Mouse (Mus musculus) R1 (cell line): ENCODE measurements around the gene Nucks1.
A peak's percentile ranks its signal among the peaks of the same experiment; 100 is the strongest.
"Not testable (repeated sequence)": the region's sequence is repeated elsewhere in the genome, so short reads cannot be mapped to it uniquely, and the experiment has no call there.

Experiments
- DNase-seq: peaks from one replicate; pipeline ENCODE4 v3.0.0-alpha.2; 2018; ENCODE audit warnings: low read depth, low spot score

Gene Nucks1

DNA sequence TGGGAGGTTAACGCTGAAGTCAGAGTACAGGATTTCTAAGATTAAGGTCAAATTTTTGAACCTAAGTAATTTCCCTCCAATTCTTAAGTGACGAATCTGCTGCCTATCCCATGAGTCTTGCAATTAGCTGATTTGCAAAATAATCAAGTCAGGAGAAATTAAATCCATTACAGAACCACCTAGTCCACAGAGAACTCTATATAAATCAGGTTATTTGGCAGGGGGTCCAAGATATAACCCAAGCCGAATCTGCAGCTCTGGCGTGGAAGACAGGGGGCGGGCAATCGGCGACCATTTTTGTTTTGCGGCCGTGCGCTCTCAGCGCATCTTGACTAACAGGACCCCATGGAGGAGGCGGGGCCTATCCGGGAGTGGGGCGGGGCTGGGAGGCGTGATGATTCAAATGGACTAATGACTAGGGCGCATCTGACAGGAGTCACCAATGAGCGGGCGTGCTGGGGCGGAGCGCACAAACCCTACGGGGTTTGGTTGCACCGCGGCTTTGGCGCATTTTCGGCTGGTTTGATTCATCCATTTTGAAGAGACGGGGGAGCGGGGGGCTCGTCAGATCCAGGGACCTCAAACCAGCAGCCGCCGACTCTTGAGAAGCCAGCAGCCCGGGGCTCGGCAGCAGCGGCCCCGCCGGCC lies at the start of gene Nucks1:
Nucks1 (plus strand) TSS at position 534 of the 648 bp plus-strand sequence.
- DNase-seq, result peak; percentile 99

DNA sequence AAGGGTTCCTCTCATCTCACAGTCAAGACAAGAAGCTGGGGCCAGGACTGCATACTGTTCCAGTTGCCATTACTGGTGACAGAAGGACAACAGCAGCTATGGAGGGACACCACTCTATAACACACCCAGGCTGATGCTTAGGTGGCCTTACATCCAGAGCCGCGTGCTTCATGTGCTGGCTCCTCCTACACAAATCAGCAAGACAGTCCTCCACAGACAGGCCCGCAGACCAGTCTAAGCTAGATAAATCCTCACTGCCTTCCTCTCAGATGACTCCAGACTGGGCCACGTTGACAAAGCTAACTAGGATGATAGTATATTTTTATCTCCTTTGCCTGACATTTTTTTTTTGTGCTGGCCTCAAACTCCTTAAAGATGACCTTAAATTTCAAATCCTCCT lies 48.5 kb upstream of the Nucks1 start:
- DNase-seq, result no peak

DNA sequence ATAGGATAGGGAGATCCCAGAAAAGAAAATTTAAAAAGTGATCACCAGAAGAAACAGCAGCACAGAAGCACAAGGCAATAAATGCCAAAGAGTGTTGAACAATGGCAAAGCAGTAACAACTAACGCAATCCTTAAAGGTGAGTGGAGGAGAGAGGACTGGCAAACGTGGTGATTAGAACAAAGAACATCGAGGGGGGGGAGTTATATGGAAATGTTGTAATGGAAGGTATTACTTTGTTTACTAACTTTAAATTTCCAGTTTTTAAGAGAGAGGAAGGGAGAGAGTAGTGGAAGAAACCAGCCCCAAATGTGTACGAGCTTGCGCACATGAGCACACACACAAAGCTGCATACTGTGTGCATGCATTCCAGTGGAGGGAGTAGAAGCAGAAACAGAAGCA lies 44.7 kb upstream of the Nucks1 start:
- DNase-seq, result no peak

DNA sequence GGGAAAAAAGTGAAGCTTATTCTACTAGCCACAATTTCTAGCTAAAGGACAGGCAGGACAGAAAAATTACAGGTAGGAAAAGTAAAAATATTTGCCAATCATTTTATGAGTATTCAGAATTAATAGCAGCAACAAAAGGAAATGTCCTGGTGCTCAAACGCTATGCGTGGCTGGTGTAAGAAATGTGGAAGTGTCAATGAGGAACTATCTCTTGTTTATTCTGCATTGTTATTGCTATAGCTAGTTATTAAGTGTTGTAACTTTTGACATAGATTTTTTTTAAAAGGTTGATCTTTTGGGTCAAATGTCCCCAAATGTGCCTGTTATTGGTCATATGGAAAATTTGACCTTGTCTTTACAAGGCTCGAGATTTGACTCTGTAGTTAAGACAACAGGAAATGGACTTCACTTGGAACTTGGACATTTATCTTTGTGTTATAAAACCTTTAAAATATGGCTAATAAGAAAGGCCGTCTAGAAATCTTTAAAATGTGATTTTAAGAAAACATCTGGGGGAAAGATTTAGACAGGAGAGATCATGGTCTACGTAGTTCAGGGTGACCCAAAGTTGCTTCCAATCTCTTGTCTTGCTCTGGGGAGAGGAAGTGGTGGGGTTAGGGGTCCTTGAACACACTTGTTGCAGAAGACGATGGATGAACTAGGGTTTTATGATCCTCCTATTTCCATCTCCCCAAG lies 43.9 kb upstream of the Nucks1 start:
- DNase-seq, result no peak

DNA sequence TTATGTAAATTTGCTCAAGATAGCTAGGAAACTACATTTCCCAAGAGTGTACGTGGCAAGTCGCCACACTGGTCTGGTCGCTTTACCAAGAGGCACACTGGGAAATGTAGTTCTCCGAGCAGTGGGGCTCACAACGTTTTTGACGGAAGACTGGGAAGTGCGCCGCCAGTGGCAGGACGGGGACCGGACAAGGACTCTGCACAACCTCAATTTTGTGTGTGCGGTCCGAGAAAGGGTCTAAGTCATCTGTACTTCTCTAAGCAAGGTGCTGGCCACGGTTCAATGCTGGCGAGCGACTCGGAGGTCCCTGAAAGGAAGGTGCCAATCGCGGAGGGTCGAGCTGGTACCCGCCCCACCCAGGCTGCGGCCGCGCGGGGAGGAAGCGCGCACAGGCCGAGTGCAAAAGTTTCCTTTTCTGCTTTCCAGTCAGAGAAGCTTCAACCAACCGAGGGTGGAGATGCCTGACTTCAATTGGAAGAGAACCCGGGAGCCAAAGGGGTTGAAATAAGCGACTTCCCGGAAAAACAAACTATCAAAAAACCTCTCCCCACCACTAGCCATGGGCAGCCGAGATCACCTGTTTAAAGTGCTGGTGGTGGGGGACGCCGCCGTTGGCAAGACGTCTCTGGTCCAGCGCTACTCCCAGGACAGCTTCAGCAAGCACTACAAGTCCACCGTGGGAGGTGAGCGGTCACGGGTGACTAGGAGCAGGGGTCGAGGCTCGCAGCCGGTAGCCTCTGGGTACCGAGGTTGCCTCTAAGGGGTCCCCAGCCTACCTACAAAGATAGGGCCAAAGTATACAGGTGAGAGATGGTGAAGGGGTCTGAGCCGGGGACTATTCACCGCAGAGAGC lies 43.0 kb upstream of the Nucks1 start, which contains the start of gene Rab29:
Rab29 (plus strand) TSS at position 132 of the 853 bp plus-strand sequence.
- peak; percentile 97 for DNase-seq

DNA sequence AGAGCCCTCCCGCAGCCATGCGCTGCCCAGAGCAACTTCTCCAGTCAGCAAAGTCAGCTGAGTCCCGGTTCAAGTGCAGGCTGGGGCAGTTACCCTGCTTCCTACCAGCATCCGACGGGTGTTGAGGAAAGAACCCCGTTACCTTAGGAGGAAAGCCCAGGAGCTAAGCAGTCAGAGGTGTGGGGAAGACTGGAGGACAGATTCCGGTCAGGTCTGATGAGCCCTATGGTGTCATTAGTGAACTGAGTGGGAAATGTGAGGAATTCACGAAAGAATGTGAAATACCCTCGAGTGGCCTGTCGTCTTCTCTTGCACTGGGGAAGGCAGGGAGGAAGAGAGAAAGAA lies 42.4 kb upstream of the Nucks1 start:
- no peak for DNase-seq

DNA sequence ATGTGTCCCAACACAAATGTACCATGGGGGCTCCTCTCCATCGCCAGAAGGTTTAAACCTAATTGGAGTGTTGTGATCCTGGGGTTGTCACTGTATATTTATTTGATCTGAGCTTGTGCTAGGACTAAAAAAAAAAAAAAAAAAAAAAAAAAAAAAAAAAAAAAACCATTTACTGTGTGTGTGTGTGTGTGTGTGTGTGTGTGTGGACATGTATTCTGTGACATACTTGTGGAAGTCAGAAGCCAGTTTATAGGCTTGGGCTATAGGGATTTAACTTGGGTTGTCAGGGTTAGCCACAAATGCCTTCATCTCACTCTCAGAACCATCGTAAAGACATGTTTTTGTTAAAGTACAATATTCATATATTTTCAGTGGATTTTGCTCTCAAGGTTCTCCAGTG lies 40.8 kb upstream of the Nucks1 start:
- no peak for DNase-seq

DNA sequence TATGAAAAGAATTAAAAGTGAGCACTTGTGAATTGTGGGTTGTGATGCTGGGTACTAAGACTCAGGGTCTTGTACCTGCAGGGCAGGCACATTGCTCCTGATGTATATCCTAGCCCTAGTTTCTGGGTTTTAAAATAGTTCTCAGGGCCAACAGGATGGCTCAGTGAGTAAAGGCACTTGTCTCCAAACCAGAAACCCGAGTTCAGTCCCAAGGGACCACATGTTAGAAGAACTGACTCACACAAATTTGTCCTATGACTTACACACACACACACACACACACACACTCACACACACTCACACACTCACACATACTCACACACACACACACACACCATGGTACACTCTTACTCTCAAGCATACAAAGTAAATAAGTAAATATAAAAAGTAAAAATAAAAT lies 37.5 kb upstream of the Nucks1 start:
- no peak for DNase-seq

DNA sequence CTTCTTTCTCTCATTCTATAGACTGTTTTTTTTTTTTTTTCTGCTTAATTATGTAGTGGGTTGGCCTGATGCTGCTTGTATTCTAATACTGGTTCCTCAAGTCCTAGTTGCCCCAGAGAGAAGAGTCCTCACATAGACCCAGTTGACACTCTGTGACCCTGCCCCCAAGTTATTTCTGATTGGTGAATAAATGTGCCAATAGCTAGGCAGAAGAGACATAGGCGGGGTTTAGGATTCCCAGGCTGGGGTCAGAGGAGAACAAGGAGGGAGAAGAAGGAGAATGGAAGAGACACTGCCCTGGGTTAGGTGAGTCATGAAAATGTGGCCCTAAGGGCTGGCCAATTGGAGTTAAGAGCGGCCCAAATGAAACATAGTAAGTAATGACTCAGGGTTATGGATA lies 30.5 kb upstream of the Nucks1 start:
- peak; percentile 79 for DNase-seq

DNA sequence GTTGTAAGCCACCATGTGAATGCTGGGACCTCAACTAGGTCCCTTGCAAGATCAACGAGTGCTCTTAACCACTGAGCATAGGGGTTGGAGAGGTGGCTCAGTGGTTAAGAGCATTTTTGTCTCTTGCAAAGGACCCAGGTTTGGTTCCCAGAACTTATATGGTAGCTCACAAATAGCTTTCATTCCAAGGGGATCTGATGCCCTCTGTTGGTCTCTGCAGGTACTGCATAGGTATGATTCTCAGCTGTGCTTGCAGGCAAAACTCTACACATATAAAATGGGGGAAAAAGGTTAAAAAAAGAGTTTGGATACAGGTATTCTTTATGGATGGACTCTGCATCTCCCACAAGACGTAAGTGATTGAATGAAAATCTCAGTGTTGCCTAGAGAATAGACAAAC lies 27.5 kb upstream of the Nucks1 start:
- peak; percentile 83 for DNase-seq

DNA sequence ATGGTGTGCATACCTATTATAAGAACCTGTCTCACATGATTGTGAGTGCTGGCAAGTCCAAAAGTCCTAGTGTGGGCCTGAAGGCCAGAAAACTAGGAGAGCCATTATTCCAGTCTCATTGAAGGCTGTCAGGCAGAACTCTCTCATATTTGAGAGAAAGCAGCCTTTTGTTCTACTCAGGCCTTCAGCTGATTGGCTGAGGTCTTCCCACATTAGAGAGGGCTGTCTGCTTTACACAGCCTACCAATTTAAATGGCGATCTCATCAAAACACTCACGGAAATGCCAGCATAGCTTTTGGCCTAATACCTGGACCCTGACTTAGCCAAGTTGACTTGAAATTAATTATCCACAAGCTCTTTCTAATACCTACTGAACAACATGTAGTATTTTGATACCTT lies 24.2 kb upstream of the Nucks1 start:
- DNase-seq, result peak; percentile 48

DNA sequence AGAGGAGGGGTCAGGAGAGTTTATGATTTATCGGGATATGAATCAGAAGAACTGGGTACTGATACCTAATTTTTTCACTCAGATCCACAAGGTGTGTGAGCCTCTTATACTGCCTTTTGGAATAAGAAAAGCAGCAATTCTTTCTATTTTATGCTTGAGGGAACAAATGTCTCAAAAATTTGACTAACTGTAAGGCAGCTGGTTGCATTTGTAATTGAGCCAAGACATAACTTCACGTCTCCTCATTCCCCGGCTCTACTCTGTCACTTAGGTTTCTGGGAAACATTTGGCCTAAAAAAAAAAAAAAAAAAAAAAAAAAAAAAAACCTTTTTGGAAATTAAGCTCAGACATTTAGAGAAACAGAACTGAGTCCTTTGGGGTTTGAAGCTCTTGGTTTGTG lies 23.7 kb upstream of the Nucks1 start:
- no peak for DNase-seq

DNA sequence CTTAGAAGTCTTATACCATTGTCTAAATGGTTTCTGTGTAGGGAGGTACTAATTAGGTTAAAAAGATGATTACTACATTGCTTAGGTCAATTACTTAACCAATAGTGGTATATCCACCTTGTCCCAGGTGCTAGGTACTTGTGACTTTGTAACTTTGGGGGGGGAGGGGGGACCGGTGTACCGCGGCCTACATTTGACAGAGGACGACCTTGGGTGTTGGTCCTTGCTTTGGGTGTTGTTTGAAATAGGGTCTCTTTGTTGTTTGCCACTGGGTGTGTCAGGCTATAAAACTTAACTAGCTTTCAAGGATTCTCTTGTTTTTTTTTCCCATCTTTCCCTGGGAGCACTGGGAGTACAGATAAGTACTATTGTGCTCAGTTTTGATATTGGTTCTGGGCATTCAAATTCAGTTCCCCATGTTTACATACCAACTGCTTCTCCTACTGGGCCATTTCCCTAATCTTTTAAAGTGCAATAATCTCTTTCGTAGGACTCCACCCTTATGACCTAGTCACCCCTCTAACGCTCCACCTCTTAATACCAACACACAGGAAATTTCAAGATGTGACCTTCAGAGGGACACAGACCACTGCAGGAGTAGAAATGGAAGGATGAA lies 20.2 kb upstream of the Nucks1 start:
- peak; percentile 99 for DNase-seq

DNA sequence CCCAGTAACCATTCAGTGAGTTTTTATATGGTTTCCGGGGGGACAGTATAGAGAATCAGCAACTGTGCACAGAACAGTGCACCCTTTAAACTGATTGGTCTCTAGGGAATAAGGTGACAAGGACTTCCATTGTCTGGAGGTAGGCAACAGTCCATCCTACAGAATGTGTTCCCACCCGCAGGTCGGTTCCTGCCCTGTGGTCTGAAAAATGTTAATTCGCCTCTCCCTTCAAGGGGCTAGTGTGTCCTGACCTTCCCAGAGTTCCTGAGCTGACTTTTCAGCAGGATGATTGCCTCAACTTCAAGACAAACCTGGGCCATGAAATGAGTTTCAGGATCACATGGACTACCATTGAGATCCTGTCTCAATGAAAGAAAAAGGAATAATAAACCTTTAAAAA lies 18.9 kb upstream of the Nucks1 start:
- DNase-seq, result peak; percentile 91

DNA sequence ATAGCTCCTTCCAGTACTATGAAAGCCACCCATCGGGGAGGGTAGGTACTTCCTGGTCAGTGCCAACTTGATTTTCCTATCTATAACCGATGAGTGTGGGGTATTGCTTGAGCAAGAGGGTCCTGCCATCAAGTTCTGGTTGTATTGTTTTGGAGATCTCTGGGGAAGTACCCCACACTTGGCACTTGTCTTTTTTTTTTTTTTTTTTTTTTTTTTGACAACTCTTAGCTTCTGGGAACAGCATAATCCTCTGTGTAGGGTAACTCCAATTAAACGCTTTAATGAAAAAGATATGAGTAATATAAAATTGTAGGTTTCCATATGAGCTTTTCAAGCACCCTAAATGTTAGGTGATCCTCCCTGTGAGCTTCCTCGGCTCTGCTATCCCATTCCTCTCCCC lies 7.7 kb upstream of the Nucks1 start:
- DNase-seq, result no peak

DNA sequence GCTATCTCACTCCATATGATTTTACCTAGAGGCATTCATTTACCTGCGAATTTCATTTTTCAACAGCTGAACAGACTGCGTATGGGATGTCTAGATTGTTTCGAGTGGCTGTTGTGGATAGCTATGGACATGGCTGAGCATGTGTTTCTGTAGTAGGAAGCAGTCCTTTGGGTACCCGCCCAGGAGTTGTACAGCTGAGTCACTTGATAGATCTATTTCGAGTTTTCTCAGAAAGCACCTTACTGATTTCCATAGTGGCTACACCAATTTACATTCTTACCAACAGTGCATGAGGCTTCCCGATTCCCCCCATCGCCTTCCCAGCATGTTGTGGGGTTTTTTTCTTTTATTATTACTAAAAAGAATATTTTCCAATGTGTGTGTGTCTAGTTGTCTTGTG lies 7.1 kb upstream of the Nucks1 start:
- no peak for DNase-seq

DNA sequence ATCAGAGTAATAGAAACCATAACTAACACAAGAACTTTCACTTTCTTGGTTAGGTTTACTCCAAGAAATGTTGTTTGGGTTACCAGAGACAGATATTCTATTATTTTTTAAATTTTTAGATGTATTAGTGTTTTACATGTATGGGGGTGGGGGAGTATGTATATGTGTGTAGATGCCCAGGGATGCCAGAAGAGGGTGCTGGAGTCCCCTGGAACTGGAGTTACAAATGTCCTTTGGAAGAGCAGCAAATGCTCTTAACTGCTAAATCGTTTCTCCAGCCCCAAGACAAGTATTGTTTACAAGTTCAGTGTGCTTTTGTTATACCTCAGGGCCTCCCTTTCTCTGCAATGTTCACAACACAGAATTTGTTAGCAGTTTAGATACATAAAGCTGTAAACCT lies 4.8 kb upstream of the Nucks1 start:
- peak; percentile 67 for DNase-seq

DNA sequence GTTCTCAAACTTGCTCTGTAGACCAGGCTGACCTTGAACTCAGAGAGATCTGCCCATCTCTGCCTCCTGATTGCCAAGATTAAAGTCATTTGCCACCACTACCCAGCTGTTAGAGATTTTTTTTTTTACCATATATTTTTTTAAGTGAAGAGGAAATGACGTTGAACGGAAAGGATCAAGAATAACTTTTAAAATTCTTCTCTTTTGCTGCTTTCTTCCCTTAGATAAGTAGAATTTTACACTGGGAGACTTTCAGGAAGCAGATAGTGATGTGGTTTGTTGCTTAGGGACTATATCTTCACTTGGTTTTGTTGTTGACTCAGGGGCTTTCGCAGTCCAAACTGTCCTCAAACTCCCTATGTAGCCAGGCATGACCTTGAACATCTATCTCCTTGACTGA lies 1.9 kb upstream of the Nucks1 start:
- DNase-seq, result no peak

DNA sequence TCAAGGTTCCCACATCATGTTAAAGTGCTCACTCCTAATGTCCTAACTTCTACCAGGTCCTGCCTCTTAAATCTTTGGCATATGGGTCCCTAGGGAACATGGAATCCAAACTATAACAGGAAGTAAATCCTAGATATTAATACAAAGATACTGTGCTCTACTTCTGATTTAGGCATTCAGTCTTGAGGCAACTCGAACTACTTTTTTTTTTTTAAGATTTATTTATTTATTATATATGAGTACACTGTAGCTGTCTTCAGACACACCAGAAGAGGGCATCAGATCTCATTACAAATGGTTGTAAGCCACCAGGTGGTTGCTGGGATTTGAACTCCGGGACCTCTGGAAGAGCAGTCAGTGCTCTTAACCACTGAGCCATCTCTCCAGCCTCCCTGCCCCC lies 1.1 kb upstream of the Nucks1 start:
- DNase-seq, result not testable (repeated sequence)

DNA sequence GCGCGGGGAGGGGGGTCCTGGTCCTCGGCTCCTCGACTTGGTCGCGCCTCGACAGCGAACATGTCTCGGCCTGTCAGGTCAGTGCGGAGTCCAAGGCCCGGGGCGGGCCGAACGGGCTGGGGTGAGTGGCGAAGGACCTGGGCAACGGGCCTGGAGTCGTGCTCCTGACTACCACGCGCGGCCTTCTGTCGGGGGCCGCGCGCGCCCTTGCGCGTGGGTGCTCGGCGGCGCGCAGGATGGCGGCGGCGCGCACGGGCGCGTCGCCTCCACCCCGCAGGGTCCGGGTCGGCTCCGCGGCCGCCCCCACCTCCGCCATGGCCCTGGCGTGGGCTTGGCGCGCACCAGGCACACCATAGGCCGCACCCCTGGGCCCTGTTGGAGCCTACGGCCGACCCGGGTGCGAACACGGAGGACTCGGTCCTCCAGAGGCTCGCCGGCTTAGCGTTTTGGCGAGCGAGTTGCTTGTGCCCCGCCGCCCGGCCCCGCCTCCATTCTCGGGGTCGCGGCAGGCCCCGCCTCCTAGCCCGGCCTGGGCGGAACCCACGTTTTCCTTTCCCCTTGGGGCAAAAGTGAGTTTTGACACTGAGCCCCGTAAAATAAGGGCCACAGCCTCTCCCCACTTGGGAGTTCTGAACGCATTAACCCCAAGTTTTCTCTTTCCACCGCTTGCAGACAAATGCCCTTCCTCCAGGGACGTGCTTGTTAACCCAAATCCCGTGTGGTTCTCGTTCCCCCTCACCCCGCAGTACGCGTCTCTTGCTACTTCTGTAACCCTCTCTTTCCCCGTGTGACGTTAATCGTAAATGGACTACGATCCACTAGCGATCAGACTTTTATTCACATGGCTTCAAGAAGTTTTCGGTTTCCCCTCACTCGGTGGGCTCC lies 582 bp downstream of the Nucks1 start:
- peak; percentile 92 for DNase-seq

DNA sequence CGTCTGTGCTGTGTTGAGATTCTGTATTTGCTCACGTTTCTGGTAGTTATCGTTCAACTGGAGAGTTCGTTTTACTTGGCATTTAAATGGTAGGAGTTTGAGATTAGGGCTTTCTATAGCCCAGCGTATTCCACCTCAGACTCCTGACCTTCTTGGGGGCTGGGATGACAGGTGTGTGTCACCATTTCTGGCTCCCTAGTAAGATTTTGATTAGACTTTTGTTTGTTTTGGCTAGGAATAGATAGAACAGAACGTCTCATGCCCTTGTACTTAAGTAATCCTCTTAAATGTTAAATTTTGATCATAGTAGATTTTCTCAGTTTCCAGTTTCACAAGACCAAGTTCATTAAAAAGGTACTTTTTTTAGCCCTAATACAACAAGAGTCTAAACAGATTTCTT lies 7.3 kb downstream of the Nucks1 start:
- DNase-seq, result no peak
